Mouse (Mus musculus): ENCODE data around the gene Golga1. TPM values are rescaled to one million over a fixed set of nuclear protein-coding genes. Genes with fewer than 3 reads are reported as not detected.
A peak's percentile ranks its signal among the peaks of the same experiment; 100 is the strongest.

The Golga1 gene
- polyA plus RNA-seq, 1 experiment from 2014 or later = 36.4 TPM

DNA sequence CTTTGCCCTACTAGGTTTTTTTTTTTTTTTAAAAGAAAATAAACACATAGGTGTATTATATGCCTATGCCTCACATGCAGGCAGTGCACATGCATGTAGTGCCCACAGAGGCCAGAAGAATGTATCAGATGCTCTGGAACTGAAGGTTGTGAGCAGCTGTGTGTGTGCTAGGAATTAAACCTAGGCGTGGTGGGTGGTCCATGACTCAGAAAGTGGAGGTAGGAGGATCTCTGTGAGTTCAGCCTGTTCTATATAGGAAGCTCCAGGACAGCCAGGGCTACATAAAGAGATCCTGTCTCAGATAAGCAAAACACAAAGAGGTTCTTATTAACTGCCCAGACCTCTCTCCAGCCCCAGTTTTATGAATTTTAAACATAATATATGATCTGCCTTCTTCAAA, 3.8 kb upstream of the Golga1 start:
- no peak for DNase-seq (ENCODE audit: low spot score)
- ATAC-seq = no peak
- Histone ChIP-seq H3K27me3 (replicated peaks; ENCODE audit: control insufficient read depth, insufficient read depth, low read length) (no peaks in the 10 kb centered on the region), H3K4me3 (ENCODE audit: low read depth, low read length) (no peak overlapping the region), H3K27ac (ENCODE audit: low read depth, low read length) (no peak overlapping the region), H3K36me3 (ENCODE audit: control insufficient read depth, insufficient read depth, low read length) (0 out of 2 replicates have a peak, but pooled peaks cover 2% of the 10 kb centered on the region), H3K4me2 (ENCODE audit: low read length) (no peak overlapping the region), H3K9ac (ENCODE audit: low read length) (no peak overlapping the region), H3K4me1 (ENCODE audit: control insufficient read depth, insufficient read depth, low read length) (no peaks in the 10 kb centered on the region), H3K9me3 (replicated peaks; ENCODE audit: control insufficient read depth, low read length) (no peaks in the 10 kb centered on the region)
- WGBS = 76% methylated on average over 1 of the region's 1 CpGs

DNA sequence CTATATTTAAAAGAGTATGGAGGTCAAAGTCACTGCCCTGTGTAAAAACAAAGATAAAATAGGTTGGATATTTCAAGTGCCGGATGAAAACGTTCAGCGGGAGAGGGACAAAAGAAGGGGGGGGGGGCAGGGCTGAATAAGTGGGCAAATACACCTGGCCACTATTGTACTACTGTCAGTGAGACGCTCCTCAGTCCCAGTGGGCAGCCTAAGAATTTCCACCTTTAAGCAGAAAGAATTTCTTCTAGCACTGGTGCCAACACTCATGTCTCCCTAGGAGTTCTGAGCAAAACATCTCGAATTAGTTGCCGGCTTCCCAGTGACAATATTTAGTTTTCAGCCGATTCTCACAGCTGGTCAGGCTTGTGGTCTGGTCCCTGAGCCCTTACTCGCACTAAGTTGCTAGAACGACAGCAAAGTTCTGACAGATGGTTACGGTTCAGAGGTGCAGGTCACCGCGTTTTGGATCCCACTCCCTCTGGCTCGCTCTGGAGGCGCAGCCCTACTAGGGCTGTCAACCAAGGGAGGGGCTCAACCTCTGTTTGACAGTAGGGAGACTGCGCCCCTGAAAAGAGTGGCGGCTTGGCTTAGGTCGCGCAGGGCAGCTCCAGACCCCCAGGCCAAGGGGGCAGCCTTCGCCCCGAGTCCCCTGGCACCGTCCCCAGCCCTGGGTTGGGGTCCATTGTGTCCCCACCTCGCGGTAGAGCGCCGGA, 498 bp downstream of the Golga1 start:
- peak overlapping the region; percentile 72 for H3K27ac ChIP-seq (ENCODE audit: low read depth, low read length)
- H3K36me3 ChIP-seq (ENCODE audit: control insufficient read depth, insufficient read depth, low read length) = peaks cover 29% of the 10 kb centered on the region
- no peaks in the 10 kb centered on the region for H3K9me3 ChIP-seq (replicated peaks; ENCODE audit: control insufficient read depth, low read length)
- H3K4me3 ChIP-seq (ENCODE audit: low read depth, low read length) = peak overlapping the region; percentile 92
- 6% methylated on average over 25 of the region's 25 CpGs for WGBS
- H3K9ac ChIP-seq (ENCODE audit: low read length) = peak overlapping the region; percentile 92
- peak; percentile 28; the same call in 1 of the 2 replicates for ATAC-seq
- no peaks in the 10 kb centered on the region for H3K27me3 ChIP-seq (replicated peaks; ENCODE audit: control insufficient read depth, insufficient read depth, low read length)
- DNase-seq (ENCODE audit: low spot score) = no peak
- no peaks in the 10 kb centered on the region for H3K4me1 ChIP-seq (ENCODE audit: control insufficient read depth, insufficient read depth, low read length)
- H3K4me2 ChIP-seq (ENCODE audit: low read length) = peak overlapping the region; percentile 64

DNA sequence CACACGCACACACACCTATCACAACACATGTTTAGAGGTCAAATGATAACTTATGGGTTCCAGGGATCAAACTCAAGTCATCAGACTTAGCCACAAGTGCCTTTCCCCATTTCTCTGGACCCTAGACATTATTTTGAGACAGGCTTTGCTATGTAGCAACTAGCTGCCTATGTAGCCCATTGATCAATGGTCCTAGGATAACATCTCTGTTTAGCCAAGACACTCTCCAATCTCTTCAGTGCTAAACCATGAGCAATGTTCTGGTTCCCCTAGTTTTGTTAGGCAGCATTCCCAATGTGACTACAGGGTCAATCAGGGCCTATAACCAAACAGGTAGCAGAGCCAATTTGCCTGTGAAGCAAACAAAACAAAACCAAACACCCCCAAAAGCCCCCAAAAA, 16.8 kb downstream of the Golga1 start:
- H3K4me3 ChIP-seq (ENCODE audit: low read depth, low read length) = no peak overlapping the region
- H3K9me3 ChIP-seq (replicated peaks; ENCODE audit: control insufficient read depth, low read length) = no peaks in the 10 kb centered on the region
- DNase-seq (ENCODE audit: low spot score) (no peak), ATAC-seq (no peak)
- H3K4me2 ChIP-seq (ENCODE audit: low read length) = no peak overlapping the region
- no peaks in the 10 kb centered on the region for H3K27me3 ChIP-seq (replicated peaks; ENCODE audit: control insufficient read depth, insufficient read depth, low read length)
- H3K27ac ChIP-seq (ENCODE audit: low read depth, low read length) = no peak overlapping the region
- WGBS = 95% methylated on average over 1 of the region's 1 CpGs
- H3K36me3 ChIP-seq (ENCODE audit: control insufficient read depth, insufficient read depth, low read length) = peaks cover 77% of the 10 kb centered on the region
- H3K4me1 ChIP-seq (ENCODE audit: control insufficient read depth, insufficient read depth, low read length) = no peaks in the 10 kb centered on the region
- no peak overlapping the region for H3K9ac ChIP-seq (ENCODE audit: low read length)

DNA sequence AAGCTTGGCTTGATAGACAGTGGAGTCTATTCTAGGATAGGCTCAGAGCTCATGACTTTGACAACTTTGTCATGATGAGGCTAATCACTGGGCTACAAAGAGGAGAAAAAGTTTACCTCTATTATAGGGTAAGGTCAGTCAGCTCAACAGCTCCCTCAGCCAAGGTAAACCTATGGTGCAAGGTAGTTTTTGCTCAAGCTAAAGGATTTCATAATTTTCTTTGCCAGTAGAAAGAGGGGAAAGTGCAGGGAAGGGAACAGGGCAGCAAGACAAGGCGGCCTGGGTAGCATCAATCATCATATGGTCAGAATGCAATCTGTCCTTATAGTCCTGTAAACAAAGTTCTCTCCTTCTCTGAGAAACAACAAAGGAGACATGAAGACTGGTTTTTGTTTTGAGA, 25.1 kb downstream of the Golga1 start:
- no peak for ATAC-seq
- H3K36me3 ChIP-seq (ENCODE audit: control insufficient read depth, insufficient read depth, low read length) = peaks cover 63% of the 10 kb centered on the region

DNA sequence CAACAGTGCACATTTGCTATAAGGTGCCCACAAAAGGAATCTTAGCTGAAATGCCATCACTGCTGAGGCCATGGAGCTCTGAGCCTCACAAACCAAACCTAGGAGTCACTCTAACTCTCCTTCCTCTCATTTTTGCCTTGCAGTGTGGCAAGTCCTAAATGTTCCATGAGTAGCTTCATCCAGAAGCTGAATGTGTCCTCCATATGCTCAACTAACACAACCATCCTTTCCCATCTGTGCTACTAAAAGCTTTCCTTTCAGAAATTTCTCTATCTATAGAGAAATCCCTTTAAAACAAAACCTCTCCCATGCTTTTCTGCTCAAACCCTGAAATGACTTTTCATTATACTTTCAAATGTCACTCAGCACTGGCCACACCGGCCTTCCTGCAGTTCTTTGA, 33.7 kb downstream of the Golga1 start:
- ATAC-seq (no peak), DNase-seq (ENCODE audit: low spot score) (no peak)
- H3K27me3 ChIP-seq (replicated peaks; ENCODE audit: control insufficient read depth, insufficient read depth, low read length) = no peaks in the 10 kb centered on the region
- H3K4me2 ChIP-seq (ENCODE audit: low read length) = no peak overlapping the region
- no peak overlapping the region for H3K4me3 ChIP-seq (ENCODE audit: low read depth, low read length)
- WGBS = 98% methylated on average over 1 of the region's 1 CpGs
- no peak overlapping the region for H3K9ac ChIP-seq (ENCODE audit: low read length)
- H3K9me3 ChIP-seq (replicated peaks; ENCODE audit: control insufficient read depth, low read length) = no peaks in the 10 kb centered on the region
- H3K36me3 ChIP-seq (ENCODE audit: control insufficient read depth, insufficient read depth, low read length) = peaks cover 85% of the 10 kb centered on the region
- H3K27ac ChIP-seq (ENCODE audit: low read depth, low read length) = no peak overlapping the region
- no peaks in the 10 kb centered on the region for H3K4me1 ChIP-seq (ENCODE audit: control insufficient read depth, insufficient read depth, low read length)

More for the DNA sequence above, 25.1 kb downstream of the Golga1 start:
- WGBS = 96% methylated on average over 1 of the region's 1 CpGs
- Histone ChIP-seq H3K4me2 (ENCODE audit: low read length) (no peak overlapping the region), H3K27ac (ENCODE audit: low read depth, low read length) (no peak overlapping the region), H3K9me3 (replicated peaks; ENCODE audit: control insufficient read depth, low read length) (no peaks in the 10 kb centered on the region), H3K4me3 (ENCODE audit: low read depth, low read length) (no peak overlapping the region), H3K9ac (ENCODE audit: low read length) (no peak overlapping the region), H3K27me3 (replicated peaks; ENCODE audit: control insufficient read depth, insufficient read depth, low read length) (no peaks in the 10 kb centered on the region), H3K4me1 (ENCODE audit: control insufficient read depth, insufficient read depth, low read length) (no peaks in the 10 kb centered on the region)
- DNase-seq (ENCODE audit: low spot score) = no peak

DNA sequence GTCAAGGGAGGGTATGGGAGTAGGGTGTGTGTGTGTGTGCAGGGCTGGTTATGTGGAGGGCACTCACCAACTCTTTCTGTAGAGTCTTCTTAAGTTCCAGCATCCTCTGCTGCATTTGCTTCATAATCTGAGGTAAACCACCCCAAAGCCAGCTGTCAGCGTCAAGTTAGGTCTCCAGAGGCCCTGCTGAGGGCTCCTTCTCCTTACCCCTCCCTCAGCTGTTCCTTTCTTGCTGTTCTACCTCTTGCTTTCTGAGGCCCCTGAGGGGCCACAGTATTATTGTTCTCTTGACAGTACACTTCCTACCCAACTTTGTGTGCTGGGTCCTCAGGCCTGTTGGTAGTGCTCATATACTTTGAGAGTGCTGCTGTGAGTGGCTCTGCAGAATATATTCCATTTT, 45.3 kb downstream of the Golga1 start:
- H3K4me2 ChIP-seq (ENCODE audit: low read length) = no peak overlapping the region
- ATAC-seq (no peak), DNase-seq (ENCODE audit: low spot score) (no peak)
- H3K9me3 ChIP-seq (replicated peaks; ENCODE audit: control insufficient read depth, low read length) = no peaks in the 10 kb centered on the region
- H3K4me1 ChIP-seq (ENCODE audit: control insufficient read depth, insufficient read depth, low read length) = no peaks in the 10 kb centered on the region
- no peaks in the 10 kb centered on the region for H3K27me3 ChIP-seq (replicated peaks; ENCODE audit: control insufficient read depth, insufficient read depth, low read length)
- no peak overlapping the region for H3K4me3 ChIP-seq (ENCODE audit: low read depth, low read length)
- H3K27ac ChIP-seq (ENCODE audit: low read depth, low read length) = no peak overlapping the region
- H3K36me3 ChIP-seq (ENCODE audit: control insufficient read depth, insufficient read depth, low read length) = peaks cover 94% of the 10 kb centered on the region
- H3K9ac ChIP-seq (ENCODE audit: low read length) = no peak overlapping the region
- 88% methylated on average over 1 of the region's 1 CpGs for WGBS

DNA sequence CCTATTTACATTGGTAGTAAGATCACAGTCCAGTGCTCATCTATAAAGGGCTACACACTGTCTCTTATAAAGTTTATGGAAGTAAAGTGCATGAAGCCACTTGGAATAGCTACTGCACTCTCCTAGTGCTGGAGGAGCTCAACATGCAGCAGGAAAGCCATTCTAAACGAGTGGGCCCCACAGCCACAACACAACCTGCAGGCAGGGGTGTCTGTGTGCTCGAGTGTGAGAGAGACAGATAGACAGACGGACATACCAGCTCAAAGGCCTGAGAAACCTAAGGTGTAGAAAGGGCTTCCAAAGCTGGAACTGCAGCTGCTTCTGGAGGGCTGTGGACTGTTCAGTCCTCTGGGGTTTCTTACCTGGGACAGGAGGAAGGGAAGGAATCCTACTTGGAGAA, 48.8 kb downstream of the Golga1 start:
- no peaks in the 10 kb centered on the region for H3K4me1 ChIP-seq (ENCODE audit: control insufficient read depth, insufficient read depth, low read length)
- DNase-seq (ENCODE audit: low spot score) = no peak
- 81% methylated on average over 3 of the region's 3 CpGs for WGBS
- H3K27ac ChIP-seq (ENCODE audit: low read depth, low read length) = no peak overlapping the region
- no peak overlapping the region for H3K4me2 ChIP-seq (ENCODE audit: low read length)
- H3K36me3 ChIP-seq (ENCODE audit: control insufficient read depth, insufficient read depth, low read length) = peaks cover 94% of the 10 kb centered on the region
- no peak for ATAC-seq
- no peak overlapping the region for H3K9ac ChIP-seq (ENCODE audit: low read length)
- no peak overlapping the region for H3K4me3 ChIP-seq (ENCODE audit: low read depth, low read length)
- H3K9me3 ChIP-seq (replicated peaks; ENCODE audit: control insufficient read depth, low read length) = no peaks in the 10 kb centered on the region
- H3K27me3 ChIP-seq (replicated peaks; ENCODE audit: control insufficient read depth, insufficient read depth, low read length) = no peaks in the 10 kb centered on the region

DNA sequence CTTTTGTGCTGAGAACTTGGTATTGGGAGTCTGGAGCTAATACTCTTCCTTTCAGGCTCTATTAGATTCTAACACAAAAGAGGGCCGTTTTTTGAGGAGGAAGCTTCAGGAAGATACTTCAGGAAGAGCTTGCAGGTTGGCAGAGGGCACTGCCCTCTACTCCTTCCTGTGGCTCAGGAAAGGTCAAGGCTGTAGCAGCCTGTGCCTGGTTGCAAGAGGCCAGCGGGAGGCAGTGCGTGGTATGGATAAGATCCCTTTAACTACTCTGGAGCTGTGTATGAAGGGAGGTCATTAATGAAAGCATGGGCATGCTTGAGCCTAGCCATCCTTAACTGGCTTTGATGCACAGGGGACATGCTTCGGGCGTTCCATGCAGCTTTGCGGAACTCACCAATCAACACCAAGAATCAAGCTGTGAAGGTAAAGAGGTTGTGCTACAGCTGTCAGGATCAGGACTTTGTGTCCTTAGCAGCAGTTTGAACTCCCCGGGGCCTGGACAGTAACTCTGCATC, 52.5 kb downstream of the Golga1 start:
- H3K27ac ChIP-seq (ENCODE audit: low read depth, low read length) = no peak overlapping the region
- H3K36me3 ChIP-seq (ENCODE audit: control insufficient read depth, insufficient read depth, low read length) = peaks cover 57% of the 10 kb centered on the region
- no peak for DNase-seq (ENCODE audit: low spot score)
- no peak overlapping the region for H3K9ac ChIP-seq (ENCODE audit: low read length)
- no peaks in the 10 kb centered on the region for H3K27me3 ChIP-seq (replicated peaks; ENCODE audit: control insufficient read depth, insufficient read depth, low read length)
- no peak overlapping the region for H3K4me3 ChIP-seq (ENCODE audit: low read depth, low read length)
- H3K4me2 ChIP-seq (ENCODE audit: low read length) = no peak overlapping the region
- no peaks in the 10 kb centered on the region for H3K9me3 ChIP-seq (replicated peaks; ENCODE audit: control insufficient read depth, low read length)
- 90% methylated on average over 7 of the region's 7 CpGs for WGBS
- ATAC-seq = no peak
- peaks cover 11% of the 10 kb centered on the region for H3K4me1 ChIP-seq (ENCODE audit: control insufficient read depth, insufficient read depth, low read length)

DNA sequence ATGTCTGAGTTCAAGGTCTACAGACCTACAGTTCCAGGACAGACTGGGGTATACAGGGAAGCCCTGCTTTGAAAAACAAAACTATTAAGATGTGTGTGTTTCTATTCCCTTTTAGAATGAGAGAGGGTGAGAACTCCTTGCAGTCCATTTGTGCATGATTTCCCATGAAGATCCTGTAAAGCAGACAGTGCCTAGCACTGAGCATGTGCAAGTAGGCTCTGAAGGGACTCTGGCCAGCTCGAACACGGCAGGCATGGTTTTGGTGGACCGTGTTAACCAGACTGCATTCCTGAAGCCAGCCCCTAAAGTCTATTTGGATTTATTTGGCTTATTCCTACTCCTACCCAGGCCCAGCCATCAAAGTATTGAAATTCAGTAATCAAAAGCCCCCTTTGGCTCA, 53.4 kb downstream of the Golga1 start:
- Histone ChIP-seq H3K27me3 (replicated peaks; ENCODE audit: control insufficient read depth, insufficient read depth, low read length) (no peaks in the 10 kb centered on the region), H3K9ac (ENCODE audit: low read length) (no peak overlapping the region), H3K4me3 (ENCODE audit: low read depth, low read length) (no peak overlapping the region), H3K4me2 (ENCODE audit: low read length) (no peak overlapping the region), H3K4me1 (ENCODE audit: control insufficient read depth, insufficient read depth, low read length) (peaks cover 14% of the 10 kb centered on the region), H3K27ac (ENCODE audit: low read depth, low read length) (no peak overlapping the region), H3K9me3 (replicated peaks; ENCODE audit: control insufficient read depth, low read length) (no peaks in the 10 kb centered on the region), H3K36me3 (ENCODE audit: control insufficient read depth, insufficient read depth, low read length) (peaks cover 49% of the 10 kb centered on the region)
- DNase-seq (ENCODE audit: low spot score) (no peak), ATAC-seq (no peak)
- WGBS = 86% methylated on average over 3 of the region's 3 CpGs

Data from forebrain, embryonic 14.5 days (tissue).